Mouse (Mus musculus): Measurements from ENCODE around the gene Rxfp2. TPM values are rescaled to one million over a fixed set of nuclear protein-coding genes. Genes with fewer than 3 reads are reported as not detected.

Rxfp2 gene
- polyA plus RNA-seq, 1 experiment from 2014 or later: 0.60 TPM

- H3K4me2 ChIP-seq: no peak overlapping the region
- 83% methylated on average over 2 of the region's 2 CpGs for WGBS
- no peak overlapping the region for H3K27ac ChIP-seq
- H3K27me3 ChIP-seq: no peaks in the 10 kb centered on the region
- no peak for ATAC-seq (ENCODE audit: insufficient number of reproducible peaks, insufficient read depth, low FRiP score, low TSS enrichment, low read depth)
- H3K36me3 ChIP-seq: no peaks in the 10 kb centered on the region
- H3K4me1 ChIP-seq (replicated peaks): peaks cover 10% of the 10 kb centered on the region
- 0 out of 2 replicates have a peak, but pooled peaks cover 6% of the 10 kb centered on the region for H3K9me3 ChIP-seq
- no peak overlapping the region for H3K4me3 ChIP-seq (replicated peaks)
- no peak overlapping the region for H3K9ac ChIP-seq (replicated peaks)
These were observed 26.1 kb downstream of the Rxfp2 start for GRCm38 (mm10) chr5:150044533-150044932.

GRCm38 (mm10) chr5:150046438-150046837 is 28.0 kb downstream of the Rxfp2 start:
- WGBS: 65% methylated on average over 15 of the region's 15 CpGs

GRCm38 (mm10) chr5:150049946-150050345 is 31.5 kb downstream of the Rxfp2 start:
- WGBS: 56% methylated on average over 7 of the region's 7 CpGs
- Histone ChIP-seq H3K4me3 (replicated peaks) (no peak overlapping the region), H3K4me2 (no peak overlapping the region), H3K9ac (replicated peaks) (no peak overlapping the region), H3K27ac (no peak overlapping the region), H3K36me3 (no peaks in the 10 kb centered on the region), H3K4me1 (replicated peaks) (peaks cover 10% of the 10 kb centered on the region), H3K9me3 (no peaks in the 10 kb centered on the region), H3K27me3 (no peaks in the 10 kb centered on the region)
- ATAC-seq (ENCODE audit: insufficient number of reproducible peaks, insufficient read depth, low FRiP score, low TSS enrichment, low read depth): no peak

More at GRCm38 (mm10) chr5:150046438-150046837, 28.0 kb downstream of the Rxfp2 start:
- no peaks in the 10 kb centered on the region for H3K36me3 ChIP-seq
- H3K27me3 ChIP-seq: no peaks in the 10 kb centered on the region
- H3K4me2 ChIP-seq: no peak overlapping the region
- H3K9me3 ChIP-seq: 0 out of 2 replicates have a peak, but pooled peaks cover 6% of the 10 kb centered on the region
- H3K9ac ChIP-seq (replicated peaks): no peak overlapping the region
- H3K4me1 ChIP-seq (replicated peaks): peaks cover 10% of the 10 kb centered on the region
- no peak overlapping the region for H3K4me3 ChIP-seq (replicated peaks)
- no peak for ATAC-seq (ENCODE audit: insufficient number of reproducible peaks, insufficient read depth, low FRiP score, low TSS enrichment, low read depth)
- no peak overlapping the region for H3K27ac ChIP-seq

- WGBS: 53% methylated on average over 5 of the region's 5 CpGs
These were observed 33.4 kb downstream of the Rxfp2 start for GRCm38 (mm10) chr5:150051828-150052227.

GRCm38 (mm10) chr5:150053294-150053693 is 34.8 kb downstream of the Rxfp2 start:
- Histone ChIP-seq H3K9me3 (0 out of 2 replicates have a peak, but pooled peaks cover under 1% of the 10 kb centered on the region), H3K4me2 (no peak overlapping the region), H3K27ac (no peak overlapping the region), H3K36me3 (no peaks in the 10 kb centered on the region), H3K4me1 (replicated peaks) (no peaks in the 10 kb centered on the region), H3K4me3 (replicated peaks) (no peak overlapping the region), H3K27me3 (no peaks in the 10 kb centered on the region), H3K9ac (replicated peaks) (no peak overlapping the region)
- 88% methylated on average over 4 of the region's 4 CpGs for WGBS
- no peak for ATAC-seq (ENCODE audit: insufficient number of reproducible peaks, insufficient read depth, low FRiP score, low TSS enrichment, low read depth)

More at GRCm38 (mm10) chr5:150051828-150052227, 33.4 kb downstream of the Rxfp2 start:
- H3K9ac ChIP-seq (replicated peaks): no peak overlapping the region
- ATAC-seq (ENCODE audit: insufficient number of reproducible peaks, insufficient read depth, low FRiP score, low TSS enrichment, low read depth): no peak
- H3K27ac ChIP-seq: no peak overlapping the region
- H3K4me2 ChIP-seq: no peak overlapping the region
- H3K4me1 ChIP-seq (replicated peaks): peaks cover 4% of the 10 kb centered on the region; the same call in 1 of the 2 replicates
- no peaks in the 10 kb centered on the region for H3K9me3 ChIP-seq
- no peak overlapping the region for H3K4me3 ChIP-seq (replicated peaks)
- no peaks in the 10 kb centered on the region for H3K36me3 ChIP-seq
- no peaks in the 10 kb centered on the region for H3K27me3 ChIP-seq

- 0 out of 2 replicates have a peak, but pooled peaks cover 6% of the 10 kb centered on the region for H3K9me3 ChIP-seq
- no peak overlapping the region for H3K9ac ChIP-seq (replicated peaks)
- no peak overlapping the region for H3K4me2 ChIP-seq
- no peaks in the 10 kb centered on the region for H3K36me3 ChIP-seq
- no peaks in the 10 kb centered on the region for H3K27me3 ChIP-seq
- no peaks in the 10 kb centered on the region for H3K4me1 ChIP-seq (replicated peaks)
- no peak overlapping the region for H3K4me3 ChIP-seq (replicated peaks)
- 88% methylated on average over 7 of the region's 7 CpGs for WGBS
- no peak for ATAC-seq (ENCODE audit: insufficient number of reproducible peaks, insufficient read depth, low FRiP score, low TSS enrichment, low read depth)
- H3K27ac ChIP-seq: no peak overlapping the region
These were observed 35.5 kb downstream of the Rxfp2 start for GRCm38 (mm10) chr5:150053956-150054355.

GRCm38 (mm10) chr5:150055322-150055721 is 36.8 kb downstream of the Rxfp2 start:
- Histone ChIP-seq H3K9ac (replicated peaks) (no peak overlapping the region), H3K4me1 (replicated peaks) (no peaks in the 10 kb centered on the region)
- WGBS: 69% methylated on average over 1 of the region's 1 CpGs

GRCm38 (mm10) chr5:150056056-150056455 is 37.6 kb downstream of the Rxfp2 start:
- WGBS: 81% methylated on average over 5 of the region's 5 CpGs

More at GRCm38 (mm10) chr5:150055322-150055721, 36.8 kb downstream of the Rxfp2 start:
- no peak for ATAC-seq (ENCODE audit: insufficient number of reproducible peaks, insufficient read depth, low FRiP score, low TSS enrichment, low read depth)
- Histone ChIP-seq H3K4me2 (no peak overlapping the region), H3K4me3 (replicated peaks) (no peak overlapping the region), H3K36me3 (no peaks in the 10 kb centered on the region), H3K9me3 (0 out of 2 replicates have a peak, but pooled peaks cover 6% of the 10 kb centered on the region), H3K27ac (no peak overlapping the region), H3K27me3 (no peaks in the 10 kb centered on the region)

GRCm38 (mm10) chr5:150058845-150059244 is 40.4 kb downstream of the Rxfp2 start:
- Histone ChIP-seq H3K4me1 (replicated peaks) (no peaks in the 10 kb centered on the region), H3K27me3 (no peaks in the 10 kb centered on the region), H3K27ac (no peak overlapping the region), H3K9ac (replicated peaks) (no peak overlapping the region), H3K36me3 (no peaks in the 10 kb centered on the region), H3K4me3 (replicated peaks) (no peak overlapping the region), H3K4me2 (no peak overlapping the region), H3K9me3 (0 out of 2 replicates have a peak, but pooled peaks cover 13% of the 10 kb centered on the region)
- no peak for ATAC-seq (ENCODE audit: insufficient number of reproducible peaks, insufficient read depth, low FRiP score, low TSS enrichment, low read depth)
- WGBS: 80% methylated on average over 5 of the region's 5 CpGs

More at GRCm38 (mm10) chr5:150056056-150056455, 37.6 kb downstream of the Rxfp2 start:
- H3K4me3 ChIP-seq (replicated peaks): no peak overlapping the region
- no peaks in the 10 kb centered on the region for H3K36me3 ChIP-seq
- 0 out of 2 replicates have a peak, but pooled peaks cover 11% of the 10 kb centered on the region for H3K9me3 ChIP-seq
- no peaks in the 10 kb centered on the region for H3K27me3 ChIP-seq
- no peaks in the 10 kb centered on the region for H3K4me1 ChIP-seq (replicated peaks)
- no peak overlapping the region for H3K4me2 ChIP-seq
- no peak overlapping the region for H3K9ac ChIP-seq (replicated peaks)
- H3K27ac ChIP-seq: no peak overlapping the region
- no peak for ATAC-seq (ENCODE audit: insufficient number of reproducible peaks, insufficient read depth, low FRiP score, low TSS enrichment, low read depth)

GRCm38 (mm10) chr5:150059466-150059865 is 41.0 kb downstream of the Rxfp2 start:
- Histone ChIP-seq H3K36me3 (no peaks in the 10 kb centered on the region), H3K4me3 (replicated peaks) (no peak overlapping the region), H3K27ac (no peak overlapping the region), H3K4me2 (no peak overlapping the region), H3K9me3 (0 out of 2 replicates have a peak, but pooled peaks cover 13% of the 10 kb centered on the region), H3K4me1 (replicated peaks) (no peaks in the 10 kb centered on the region), H3K9ac (replicated peaks) (no peak overlapping the region), H3K27me3 (no peaks in the 10 kb centered on the region)
- ATAC-seq (ENCODE audit: insufficient number of reproducible peaks, insufficient read depth, low FRiP score, low TSS enrichment, low read depth): no peak
- 94% methylated on average over 9 of the region's 9 CpGs for WGBS

GRCm38 (mm10) chr5:150061086-150061485 is 42.6 kb downstream of the Rxfp2 start:
- no peak overlapping the region for H3K4me3 ChIP-seq (replicated peaks)
- no peak overlapping the region for H3K9ac ChIP-seq (replicated peaks)
- 87% methylated on average over 9 of the region's 9 CpGs for WGBS
- no peak overlapping the region for H3K27ac ChIP-seq
- H3K4me1 ChIP-seq (replicated peaks): no peaks in the 10 kb centered on the region
- H3K9me3 ChIP-seq: 0 out of 2 replicates have a peak, but pooled peaks cover 13% of the 10 kb centered on the region
- no peak for ATAC-seq (ENCODE audit: insufficient number of reproducible peaks, insufficient read depth, low FRiP score, low TSS enrichment, low read depth)
- no peak overlapping the region for H3K4me2 ChIP-seq
- no peaks in the 10 kb centered on the region for H3K27me3 ChIP-seq
- H3K36me3 ChIP-seq: no peaks in the 10 kb centered on the region

GRCm38 (mm10) chr5:150064286-150064685 is 45.8 kb downstream of the Rxfp2 start:
- WGBS: 67% methylated on average over 10 of the region's 10 CpGs
- H3K4me2 ChIP-seq: no peak overlapping the region
- no peak overlapping the region for H3K27ac ChIP-seq
- H3K4me1 ChIP-seq (replicated peaks): no peaks in the 10 kb centered on the region; the same call in 1 of the 2 replicates
- no peak overlapping the region for H3K9ac ChIP-seq (replicated peaks)
- no peak for ATAC-seq (ENCODE audit: insufficient number of reproducible peaks, insufficient read depth, low FRiP score, low TSS enrichment, low read depth)
- H3K4me3 ChIP-seq (replicated peaks): no peak overlapping the region
- H3K36me3 ChIP-seq: no peaks in the 10 kb centered on the region
- 0 out of 2 replicates have a peak, but pooled peaks cover 7% of the 10 kb centered on the region for H3K9me3 ChIP-seq
- no peaks in the 10 kb centered on the region for H3K27me3 ChIP-seq
